Mouse (Mus musculus) ES-E14 (cell line): Measurements from ENCODE around the gene Spata48. TPM values are rescaled to one million over a fixed set of nuclear protein-coding genes. Genes with fewer than 3 reads are reported as not detected.

Source experiments
- DNase-seq: peaks from one replicate; pipeline ENCODE4 v3.0.0-alpha.2; 2013; ENCODE audit warnings: low read depth, low spot score
- H3K27ac ChIP-seq: 2 replicates; pipeline ENCODE4 v1.5.1; 2012; ENCODE audit warnings: low read depth, mild to moderate bottlenecking, low read length, moderate library complexity, mixed read lengths; ENCODE audit not compliant: poor library complexity, insufficient read depth, severe bottlenecking
- H3K36me3 ChIP-seq: 2 replicates; pipeline ENCODE4 v1.6.1; 2012; ENCODE audit warnings: mild to moderate bottlenecking, low read length, moderate library complexity, mixed read lengths; ENCODE audit not compliant: control insufficient read depth, poor library complexity, insufficient read depth, severe bottlenecking
- H3K4me1 ChIP-seq, 2 experiments: fragments of 150-350 bp in 1 of 2; sonication (generic) in 1 of 2; 2 replicates each; pipeline ENCODE4 v1.6.1; 2012; ENCODE audit warnings: low read length in 2 of 2, mild to moderate bottlenecking in 1 of 2, mixed read lengths in 1 of 2; ENCODE audit not compliant: control insufficient read depth in 2 of 2, insufficient read depth in 2 of 2, poor library complexity in 1 of 2
- H3K4me3 ChIP-seq, 2 experiments: fragments of 150-350 bp in 1 of 2; sonication (generic) in 1 of 2; 2 replicates each; pipeline ENCODE4 v1.5.1; 2012; ENCODE audit warnings: low read length in 2 of 2, low read depth in 1 of 2, mild to moderate bottlenecking in 1 of 2, mixed read lengths in 1 of 2; ENCODE audit not compliant: insufficient read depth in 1 of 2, poor library complexity in 1 of 2, severe bottlenecking in 1 of 2
- H3K9ac ChIP-seq: 2 replicates; pipeline ENCODE4 v1.6.1; 2012; ENCODE audit warnings: low read depth, mild to moderate bottlenecking, low read length, mixed read lengths; ENCODE audit not compliant: poor library complexity, insufficient read depth, severe bottlenecking
- H3K9me3 ChIP-seq: fragments of 150-350 bp; sonication (generic); 2 replicates; pipeline ENCODE4 v1.6.1; 2012; ENCODE audit warnings: low read depth, mild to moderate bottlenecking, low read length; ENCODE audit not compliant: control insufficient read depth, insufficient read depth
- CHD2 ChIP-seq: IDR thresholded peaks from 2 replicates; pipeline ENCODE4 v1.6.1; 2014; ENCODE audit warnings: mild to moderate bottlenecking, low read depth, low read length, inconsistent platforms
- HCFC1 ChIP-seq: IDR thresholded peaks from 2 replicates; pipeline ENCODE4 v1.6.1; 2012; ENCODE audit warnings: low read length, inconsistent platforms, borderline replicate concordance; ENCODE audit not compliant: insufficient read depth
- MAFK ChIP-seq: IDR thresholded peaks from 2 replicates; pipeline ENCODE4 v1.6.1; 2014; ENCODE audit warnings: mild to moderate bottlenecking, low read depth, low read length, inconsistent platforms; ENCODE audit not compliant: insufficient read depth
- ZC3H11A ChIP-seq: IDR thresholded peaks from 2 replicates; pipeline ENCODE4 v1.6.1; 2012; ENCODE audit warnings: low read depth, mild to moderate bottlenecking, inconsistent platforms, low read length, borderline replicate concordance
- ZNF384 ChIP-seq: IDR thresholded peaks from 2 replicates; pipeline ENCODE4 v1.6.1; 2012; ENCODE audit warnings: low read depth, low read length, inconsistent platforms
- in situ Hi-C, 2 experiments: fragments of 600-800 bp; cut with MboI; formaldehyde crosslinking; loops; one replicate each; pipeline ENCODE4 v1.15.1; 2025; ENCODE audit warnings: low sequenced_read_pairs in 2 of 2, inconsistent platforms in 1 of 2; ENCODE audit not compliant: unreplicated experiment in 2 of 2
- total RNA-seq: library from RNA; depleted of rRNA; stranded (reverse); fragments of 300-350 nt; gene quantifications from 2 replicates; pipeline ENCODE4 v1.2.3, GENCODE M21; 2012

Gene Spata48
- total RNA-seq, 1 experiment = 0.31 TPM

DNA sequence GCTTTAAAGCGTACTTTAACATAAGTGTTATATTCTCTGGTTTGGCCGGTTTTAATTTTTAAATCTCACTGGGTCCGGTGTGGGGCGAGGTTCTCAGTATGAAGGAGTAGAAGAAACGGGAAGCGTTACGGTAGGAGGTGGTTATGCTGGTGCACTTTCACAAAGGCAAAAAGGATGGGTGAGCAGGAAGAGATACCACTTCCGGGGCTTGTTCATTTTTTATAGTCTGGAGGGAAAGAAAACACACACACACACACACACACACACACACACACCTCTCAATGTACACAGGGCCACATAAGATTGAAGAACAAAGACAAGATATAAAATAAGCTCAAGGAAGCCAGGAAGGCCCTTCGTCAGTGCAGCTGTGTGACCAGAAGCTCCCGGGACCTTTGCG lies 66.9 kb downstream of the Spata48 start:
- Histone ChIP-seq H3K36me3 (no peaks in the 10 kb centered on the region), H3K4me1 (no peaks in the 10 kb centered on the region), H3K27ac (no peak overlapping the region), H3K4me3 (no peak overlapping the region), H3K9ac (no peak overlapping the region), H3K9me3 (no peaks in the 10 kb centered on the region)
- no peak for DNase-seq
- TF ChIP-seq HCFC1 (no peak), CHD2 (no peak), MAFK (no peak), ZC3H11A (no peak), ZNF384 (no peak)
- in situ Hi-C loops = no loop called here

GRCm38 (mm10) chr11:11529165-11529564 lies 67.3 kb downstream of the Spata48 start:
- no peak overlapping the region for H3K4me3 ChIP-seq
- H3K9me3 ChIP-seq = no peaks in the 10 kb centered on the region
- H3K36me3 ChIP-seq = no peaks in the 10 kb centered on the region
- no peaks in the 10 kb centered on the region for H3K4me1 ChIP-seq
- no peak overlapping the region for H3K27ac ChIP-seq
- TF ChIP-seq CHD2 = no peak
- TF ChIP-seq ZNF384 = no peak
- TF ChIP-seq ZC3H11A = no peak
- H3K9ac ChIP-seq = no peak overlapping the region
- in situ Hi-C loops = no loop called here
- no peak for DNase-seq

DNA sequence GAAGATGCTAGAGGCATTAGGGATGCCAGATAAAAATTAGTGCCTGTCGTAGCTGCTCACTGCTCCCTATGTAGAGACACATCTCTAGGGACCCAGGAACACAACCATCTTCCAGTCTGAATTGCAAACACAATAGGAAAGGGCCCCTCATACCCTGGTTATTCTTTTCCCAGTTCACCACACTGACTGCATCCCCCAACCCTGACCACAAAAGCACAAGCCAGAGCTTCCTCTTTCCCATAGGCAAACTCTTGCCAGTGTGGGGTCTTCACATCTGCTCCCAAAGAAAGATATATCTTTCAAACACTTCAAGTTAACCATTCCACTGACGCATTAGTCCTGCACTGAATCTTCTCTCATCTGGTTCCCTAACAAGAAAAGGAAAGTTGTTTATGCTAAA lies 68.2 kb downstream of the Spata48 start:
- H3K27ac ChIP-seq = no peak overlapping the region
- H3K36me3 ChIP-seq = no peaks in the 10 kb centered on the region
- no peak for DNase-seq
- no peak overlapping the region for H3K9ac ChIP-seq
- no peak for TF ChIP-seq ZC3H11A
- no peak for TF ChIP-seq MAFK
- no peak for TF ChIP-seq ZNF384
- no peak for TF ChIP-seq HCFC1
- TF ChIP-seq CHD2 = no peak
- in situ Hi-C loops = no loop called here
- no peaks in the 10 kb centered on the region for H3K4me1 ChIP-seq
- no peak overlapping the region for H3K4me3 ChIP-seq
- H3K9me3 ChIP-seq = no peaks in the 10 kb centered on the region

DNA sequence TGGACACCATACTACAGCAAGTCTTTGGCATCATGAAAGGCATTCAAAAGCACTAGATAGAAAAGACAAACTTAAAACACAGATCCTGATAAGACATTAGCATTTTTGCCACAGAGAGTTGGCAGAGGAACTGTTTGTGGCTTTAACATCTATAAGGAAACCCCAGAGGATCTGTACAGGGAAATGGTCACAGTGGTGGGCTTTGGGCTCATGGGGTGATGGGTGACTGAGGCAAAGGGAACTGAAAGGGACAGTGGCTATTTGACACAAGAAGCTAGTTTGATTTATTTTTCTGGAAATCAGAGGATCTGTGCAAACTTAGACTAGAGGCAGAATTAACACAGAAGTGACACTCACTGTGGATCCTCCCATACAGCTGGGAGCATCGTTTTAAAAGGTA lies 74.4 kb downstream of the Spata48 start:
- H3K9me3 ChIP-seq = no peaks in the 10 kb centered on the region
- in situ Hi-C loops = no loop called here
- no peak overlapping the region for H3K27ac ChIP-seq
- DNase-seq = no peak
- H3K9ac ChIP-seq = no peak overlapping the region
- H3K36me3 ChIP-seq = no peaks in the 10 kb centered on the region
- TF ChIP-seq CHD2 (no peak), MAFK (no peak), ZC3H11A (no peak), HCFC1 (no peak), ZNF384 (no peak)
- no peak overlapping the region for H3K4me3 ChIP-seq
- no peaks in the 10 kb centered on the region for H3K4me1 ChIP-seq

- Histone ChIP-seq H3K9ac (no peak overlapping the region), H3K4me1 (no peaks in the 10 kb centered on the region), H3K36me3 (no peaks in the 10 kb centered on the region), H3K27ac (no peak overlapping the region), H3K4me3 (no peak overlapping the region), H3K9me3 (no peaks in the 10 kb centered on the region)
- DNase-seq = no peak
- TF ChIP-seq HCFC1 = no peak
- TF ChIP-seq ZNF384 = no peak
- TF ChIP-seq CHD2 = no peak
- no peak for TF ChIP-seq MAFK
- TF ChIP-seq ZC3H11A = no peak
- in situ Hi-C loops = no loop called here
These were observed 84.1 kb downstream of the Spata48 start for GRCm38 (mm10) chr11:11545948-11546347.
